Mouse (Mus musculus) lung, postnatal 0 days (tissue): ENCODE results near the gene Azin2. TPM values are rescaled to one million over a fixed set of nuclear protein-coding genes. Genes with fewer than 3 reads are reported as not detected.

Experiments used
- ATAC-seq: fragments of 200-750 bp; cut with Nextera tagmentation; 2 replicates; pipeline ENCODE4 v1.8.0; 2017; ENCODE audit warnings: moderate library complexity
- DNase-seq: peaks from one replicate; pipeline ENCODE4 v3.0.0-alpha.2; 2016; ENCODE audit warnings: low spot score
- H3K27ac ChIP-seq: fragments of 300-500 bp; sonication (generic); 2 replicates; pipeline ENCODE4 v1.5.1; 2014; ENCODE audit warnings: antibody characterized with exemption, mild to moderate bottlenecking, low read length, mixed read lengths
- H3K27me3 ChIP-seq: fragments of 300-500 bp; sonication (generic); replicated peaks from 2 replicates; pipeline ENCODE4 v1.6.1; 2014; ENCODE audit warnings: low read length, mixed read lengths; ENCODE audit not compliant: insufficient read depth
- H3K36me3 ChIP-seq: fragments of 300-500 bp; sonication (generic); 2 replicates; pipeline ENCODE4 v1.6.1; 2014; ENCODE audit warnings: low read length, mixed read lengths; ENCODE audit not compliant: insufficient read depth
- H3K4me1 ChIP-seq: fragments of 300-500 bp; sonication (generic); 2 replicates; pipeline ENCODE4 v1.6.1; 2014; ENCODE audit warnings: antibody characterized with exemption, low read depth, low read length, mixed read lengths; ENCODE audit not compliant: insufficient read depth
- H3K4me2 ChIP-seq: fragments of 300-500 bp; sonication (generic); replicated peaks from 2 replicates; pipeline ENCODE4 v1.6.1; 2014; ENCODE audit warnings: low read depth, mild to moderate bottlenecking, low read length, moderate library complexity, mixed read lengths
- H3K4me3 ChIP-seq: fragments of 300-500 bp; sonication (generic); 2 replicates; pipeline ENCODE4 v1.5.1; 2014; ENCODE audit warnings: low read depth, low read length
- H3K9ac ChIP-seq: fragments of 300-500 bp; sonication (generic); replicated peaks from 2 replicates; pipeline ENCODE4 v1.6.1; 2014; ENCODE audit warnings: low read depth, mild to moderate bottlenecking
- H3K9me3 ChIP-seq: fragments of 300-500 bp; sonication (generic); 2 replicates; pipeline ENCODE4 v1.6.1; 2016; ENCODE audit warnings: low read length, mixed read lengths
- CTCF ChIP-seq: IDR thresholded peaks from 2 replicates; pipeline ENCODE4 v1.5.1; 2016; ENCODE audit warnings: antibody characterized with exemption, mild to moderate bottlenecking
- EP300 ChIP-seq: IDR thresholded peaks from 2 replicates; pipeline ENCODE4 v1.6.1; 2016; ENCODE audit warnings: antibody characterized with exemption, mild to moderate bottlenecking, control low read depth
- WGBS: fragments of 180-500 bp; shearing (Covaris S2); extraction: QIAGEN DNeasy Blood & Tissue Kit; methylation state at CpG from one replicate; pipeline ENCODE4 v1.1.7; 2014; 5-methylcytosine and 5-hydroxymethylcytosine counted together
- polyA plus RNA-seq: library from polyadenylated mRNA; unstranded; fragments of >200 nt; fragmentation: Nextera tagmentation; extraction: Ambion mirVana; gene quantifications from 2 replicates; pipeline ENCODE4 v1.2.1, GENCODE M21; 2015

Azin2 gene
- polyA plus RNA-seq, 1 experiment from 2014 or later, result 42.2 TPM

DNA sequence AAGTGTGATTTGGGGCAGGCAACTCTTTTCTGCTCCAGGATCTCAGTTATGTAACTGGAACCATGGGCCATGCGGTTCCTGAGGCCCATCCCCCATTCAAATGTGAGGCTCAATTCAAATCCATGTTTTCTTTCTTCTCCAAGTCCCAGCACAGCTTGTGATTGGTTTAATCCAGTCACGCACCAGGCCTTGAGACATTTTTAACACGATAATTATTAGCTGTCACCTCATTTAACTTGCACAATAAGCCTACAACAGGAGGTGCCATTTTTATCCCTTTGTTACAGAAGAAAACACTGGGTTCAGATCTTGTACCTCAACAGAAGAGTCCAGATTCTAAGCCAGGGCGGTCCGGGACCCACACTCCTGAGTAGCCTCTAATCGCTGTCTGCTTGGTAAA is 44.5 kb downstream of the Azin2 start:
- Histone ChIP-seq H3K4me3 (no peak overlapping the region), H3K27ac (peak overlapping the region; percentile 52), H3K4me2 (no peak overlapping the region), H3K9ac (no peak overlapping the region), H3K9me3 (no peaks in the 10 kb centered on the region), H3K27me3 (no peaks in the 10 kb centered on the region), H3K36me3 (no peaks in the 10 kb centered on the region), H3K4me1 (no peaks in the 10 kb centered on the region)
- WGBS, result 56% methylated on average over 6 of the region's 6 CpGs
- peak; percentile 55 for ATAC-seq
- TF ChIP-seq CTCF (no peak), EP300 (no peak)
- DNase-seq, result peak; percentile 66

GRCm38 (mm10) chr4:128917119-128917518 is 45.1 kb downstream of the Azin2 start:
- peak overlapping the region; percentile 52; the same call in 1 of the 2 replicates for H3K27ac ChIP-seq
- no peak overlapping the region for H3K4me2 ChIP-seq
- ATAC-seq (no peak), DNase-seq (peak; percentile 54)
- no peaks in the 10 kb centered on the region for H3K27me3 ChIP-seq
- no peak overlapping the region for H3K4me3 ChIP-seq
- 50% methylated on average over 3 of the region's 3 CpGs for WGBS
- no peaks in the 10 kb centered on the region for H3K4me1 ChIP-seq
- TF ChIP-seq EP300, result no peak
- TF ChIP-seq CTCF, result no peak
- H3K9me3 ChIP-seq, result no peaks in the 10 kb centered on the region
- H3K9ac ChIP-seq, result no peak overlapping the region
- H3K36me3 ChIP-seq, result no peaks in the 10 kb centered on the region

DNA sequence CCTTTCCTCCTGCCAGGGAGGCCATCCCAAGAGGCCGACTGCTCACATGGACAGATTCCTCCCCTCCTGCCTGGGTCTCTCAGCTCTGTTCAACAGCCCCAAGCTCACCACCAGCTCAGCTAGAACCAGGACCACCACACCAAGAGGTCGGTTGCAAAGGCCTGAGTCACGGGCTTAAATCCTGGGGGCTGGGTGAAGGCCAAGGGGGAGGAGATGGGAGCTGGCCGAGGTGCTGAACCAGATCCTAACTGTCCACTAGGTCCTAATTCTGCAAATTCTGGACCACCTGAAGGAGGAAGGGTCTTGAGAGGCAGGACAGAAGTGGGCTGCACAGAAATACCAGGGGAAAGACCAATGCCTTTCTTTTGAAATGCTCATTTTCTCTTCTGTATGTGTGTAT is 48.4 kb downstream of the Azin2 start:
- no peak overlapping the region for H3K4me2 ChIP-seq
- no peaks in the 10 kb centered on the region for H3K4me1 ChIP-seq
- no peaks in the 10 kb centered on the region for H3K36me3 ChIP-seq
- no peak overlapping the region for H3K9ac ChIP-seq
- H3K9me3 ChIP-seq, result no peaks in the 10 kb centered on the region
- TF ChIP-seq CTCF (no peak), EP300 (no peak)
- no peaks in the 10 kb centered on the region for H3K27me3 ChIP-seq
- WGBS, result 18% methylated on average over 4 of the region's 4 CpGs
- H3K4me3 ChIP-seq, result no peak overlapping the region
- ATAC-seq (no peak), DNase-seq (peak; percentile 40)
- no peak overlapping the region for H3K27ac ChIP-seq

GRCm38 (mm10) chr4:128912085-128912484 is 50.2 kb downstream of the Azin2 start:
- no peaks in the 10 kb centered on the region for H3K27me3 ChIP-seq
- 92% methylated on average over 10 of the region's 10 CpGs for WGBS
- H3K4me2 ChIP-seq, result no peak overlapping the region
- no peaks in the 10 kb centered on the region for H3K36me3 ChIP-seq
- no peaks in the 10 kb centered on the region for H3K4me1 ChIP-seq
- H3K27ac ChIP-seq, result no peak overlapping the region
- H3K9ac ChIP-seq, result no peak overlapping the region
- H3K4me3 ChIP-seq, result no peak overlapping the region
- no peak for TF ChIP-seq CTCF
- TF ChIP-seq EP300, result no peak
- DNase-seq, result no peak
- no peak for ATAC-seq
- no peaks in the 10 kb centered on the region for H3K9me3 ChIP-seq

DNA sequence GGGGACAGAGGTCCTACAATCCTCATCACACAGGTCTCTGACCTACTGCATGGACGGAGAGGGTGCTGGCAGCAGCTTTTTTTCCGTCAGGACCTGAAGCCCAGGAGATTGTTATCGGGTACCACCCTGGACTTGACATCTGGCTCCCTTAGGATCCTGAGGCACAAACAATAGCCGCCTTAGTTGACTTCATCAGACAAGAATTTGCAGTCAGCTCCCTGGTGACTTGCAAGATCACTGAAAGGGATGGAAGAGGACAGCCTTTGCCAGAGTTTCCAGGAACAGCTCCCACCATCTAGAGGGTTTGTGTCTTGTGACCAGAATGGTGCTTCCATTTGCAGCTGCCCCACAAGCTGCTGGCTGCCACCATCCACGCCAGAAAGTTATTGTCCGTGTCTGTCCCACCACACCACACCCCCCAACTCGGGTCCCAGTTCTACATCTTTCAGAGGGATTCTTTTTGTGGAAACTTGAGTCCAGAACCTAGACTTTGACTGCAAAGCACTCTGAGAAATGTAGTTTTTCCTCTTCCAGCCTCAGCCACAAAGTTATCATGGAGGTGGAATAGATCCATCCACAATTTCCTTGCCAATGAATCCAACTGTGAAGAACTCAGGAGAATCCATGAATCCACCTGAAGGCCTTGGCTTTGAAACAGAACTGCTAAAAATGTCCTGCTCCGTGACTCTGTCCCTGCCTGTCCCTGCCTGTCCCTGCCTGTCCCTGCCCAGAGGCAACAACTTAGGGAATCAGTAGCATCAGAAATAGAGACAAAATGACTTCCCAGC is 51.8 kb downstream of the Azin2 start:
- no peak for TF ChIP-seq CTCF
- TF ChIP-seq EP300, result no peak
- Histone ChIP-seq H3K4me1 (no peaks in the 10 kb centered on the region), H3K9me3 (no peaks in the 10 kb centered on the region), H3K27ac (no peak overlapping the region), H3K4me2 (no peak overlapping the region), H3K9ac (no peak overlapping the region), H3K4me3 (no peak overlapping the region), H3K36me3 (no peaks in the 10 kb centered on the region), H3K27me3 (no peaks in the 10 kb centered on the region)
- DNase-seq (no peak), ATAC-seq (no peak)
- WGBS, result 73% methylated on average over 8 of the region's 8 CpGs

GRCm38 (mm10) chr4:128909378-128909831 is 52.8 kb downstream of the Azin2 start:
- H3K27ac ChIP-seq, result no peak overlapping the region
- H3K9me3 ChIP-seq, result no peaks in the 10 kb centered on the region
- TF ChIP-seq EP300 (no peak), CTCF (no peak)
- no peaks in the 10 kb centered on the region for H3K27me3 ChIP-seq
- H3K4me1 ChIP-seq, result no peaks in the 10 kb centered on the region
- H3K36me3 ChIP-seq, result no peaks in the 10 kb centered on the region
- 86% methylated on average over 14 of the region's 14 CpGs for WGBS
- ATAC-seq (no peak), DNase-seq (no peak)
- no peak overlapping the region for H3K9ac ChIP-seq
- no peak overlapping the region for H3K4me3 ChIP-seq
- H3K4me2 ChIP-seq, result no peak overlapping the region
